Mouse (Mus musculus) urinary bladder, postnatal 10 days (tissue): Measurements from ENCODE around the gene Flywch1.

Source experiments
- DNase-seq: peaks from one replicate; pipeline ENCODE4 v3.0.0; 2022; ENCODE audit warnings: low spot score

The Flywch1 gene

DNA sequence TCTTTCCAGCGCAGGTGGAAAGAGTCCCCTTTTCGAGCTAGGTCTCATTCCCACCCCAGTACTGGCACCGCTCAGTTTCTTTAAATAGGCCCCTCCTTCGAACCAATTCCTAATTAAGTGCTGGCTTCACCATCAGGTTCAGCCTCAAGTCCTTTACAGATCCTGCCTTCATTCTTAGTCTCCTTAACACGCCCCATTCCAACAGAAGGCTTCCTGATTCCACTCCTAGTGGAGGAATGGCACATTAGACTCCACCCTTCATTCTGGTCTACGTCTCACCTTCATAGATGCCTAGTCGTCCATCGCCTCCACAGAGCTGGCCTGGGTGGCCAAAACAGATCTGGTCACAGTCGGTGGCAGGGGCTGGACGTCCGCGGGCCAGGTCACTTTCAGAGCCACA is 28.5 kb downstream of the Flywch1 start:
- no peak for DNase-seq

DNA sequence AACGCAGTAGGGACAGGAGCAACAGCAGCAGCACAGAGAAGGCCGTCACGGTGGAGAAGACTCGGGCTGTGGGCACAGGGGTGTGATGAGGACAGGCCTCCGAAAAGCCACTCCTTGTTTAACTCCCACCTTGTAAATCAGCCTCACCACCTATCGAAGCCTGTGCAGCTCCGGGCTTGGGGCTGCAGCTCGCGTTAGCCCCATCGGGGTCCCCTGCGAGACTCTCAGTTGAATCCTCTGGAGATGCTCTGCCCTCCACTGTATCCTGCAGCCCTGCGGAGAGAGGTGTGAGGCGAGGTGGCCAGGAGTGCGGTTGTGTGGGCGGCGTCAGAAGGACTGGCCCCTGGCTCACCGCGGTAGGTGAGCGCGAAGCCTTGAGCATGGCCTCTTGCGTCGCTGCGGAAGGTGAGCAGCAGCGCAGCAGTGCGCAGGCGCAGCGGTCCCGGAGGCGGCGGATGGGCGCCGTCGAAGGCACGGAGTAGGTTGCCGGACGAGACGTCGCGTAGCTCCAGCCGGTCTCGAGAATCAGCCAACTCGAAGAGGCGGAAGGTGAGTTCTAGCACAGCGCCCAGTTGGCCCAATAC is 29.1 kb downstream of the Flywch1 start:
- DNase-seq = no peak

DNA sequence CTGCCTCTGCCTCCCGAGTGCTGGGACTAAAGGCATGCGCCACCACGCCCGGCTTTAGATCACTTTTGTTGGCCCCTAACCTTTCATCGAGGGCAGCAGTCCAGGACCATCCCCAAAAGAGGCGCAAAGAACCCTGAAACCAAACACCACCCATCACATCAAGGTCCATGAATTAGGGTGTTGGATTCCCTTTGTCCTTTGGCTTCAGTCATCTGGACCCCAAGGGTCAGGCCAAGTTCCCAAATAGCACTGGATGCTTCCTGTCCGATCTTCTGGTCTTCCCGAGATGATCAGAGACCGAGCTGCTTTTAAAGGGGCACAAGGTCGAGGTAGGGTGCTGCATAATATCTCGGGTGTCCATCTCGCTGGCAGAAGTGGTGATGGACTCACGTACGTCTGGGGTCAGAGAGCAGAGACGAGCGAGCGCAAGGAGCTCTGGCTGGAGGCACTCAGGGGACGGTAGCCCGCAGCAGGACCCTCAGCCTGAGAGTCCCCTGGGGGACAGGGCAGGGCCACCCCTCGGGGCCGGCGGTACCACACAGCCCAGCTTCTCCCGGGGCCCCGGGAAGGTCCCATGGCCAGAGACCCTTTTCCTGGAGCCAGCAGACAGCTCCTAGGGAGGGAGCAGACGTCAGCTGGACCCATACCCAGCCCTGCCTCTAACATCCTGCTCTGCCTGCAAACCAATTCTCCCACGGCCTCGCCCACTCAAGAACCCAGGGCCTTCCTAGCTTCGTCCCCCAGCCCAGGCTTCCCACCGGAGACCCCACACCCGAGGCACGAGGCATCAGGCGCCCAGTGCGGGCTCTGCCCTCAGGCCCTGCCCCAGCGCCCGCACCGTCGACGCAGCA is 29.8 kb downstream of the Flywch1 start:
- no peak for DNase-seq

DNA sequence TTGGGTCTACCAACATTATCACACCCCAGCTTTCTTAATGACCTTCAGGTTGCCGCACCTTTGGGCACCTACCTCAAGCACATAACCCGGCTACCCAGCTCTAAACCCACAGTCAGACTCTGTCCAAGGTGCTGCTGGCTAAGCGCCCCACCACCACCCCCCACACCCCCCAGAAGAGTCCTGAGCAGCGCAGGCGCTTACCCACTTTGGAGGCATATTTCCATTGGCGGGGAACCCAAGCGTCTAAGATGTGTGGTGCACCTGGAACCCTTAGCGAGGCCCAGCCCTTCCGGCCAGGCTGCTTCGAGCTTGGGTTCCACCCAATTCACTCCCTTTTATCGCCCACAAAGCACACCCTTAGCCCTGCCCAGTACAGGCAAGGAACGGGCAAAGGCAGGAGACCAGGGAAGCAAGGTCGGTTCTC is 30.8 kb downstream of the Flywch1 start, which contains the start of gene Paqr4:
Paqr4 (minus strand) TSS at position 270 of the 424 bp plus-strand sequence.
- no peak for DNase-seq

DNA sequence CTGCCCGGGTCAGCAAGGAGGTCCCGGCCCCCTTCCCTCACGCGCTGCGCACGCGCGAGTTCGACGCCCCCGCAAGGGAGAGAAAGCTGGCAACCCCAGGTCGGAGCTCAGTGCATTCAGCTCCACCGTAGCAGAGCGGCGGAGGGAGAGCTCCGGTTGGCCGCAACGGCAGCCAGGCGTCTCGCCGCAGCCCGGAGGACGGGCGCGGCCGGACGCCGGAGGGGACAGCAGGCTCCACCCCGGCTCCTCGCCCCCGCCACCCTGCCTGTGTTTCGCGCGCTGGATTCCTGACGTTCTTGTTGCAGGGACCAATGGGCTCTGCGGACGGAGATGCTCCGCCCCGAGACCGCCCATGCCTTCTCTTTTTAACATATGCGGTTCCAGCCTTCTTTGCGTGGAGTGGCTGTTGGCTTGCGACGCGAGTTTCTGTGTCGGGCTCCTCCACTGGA is 31.2 kb downstream of the Flywch1 start:
- no peak for DNase-seq

DNA sequence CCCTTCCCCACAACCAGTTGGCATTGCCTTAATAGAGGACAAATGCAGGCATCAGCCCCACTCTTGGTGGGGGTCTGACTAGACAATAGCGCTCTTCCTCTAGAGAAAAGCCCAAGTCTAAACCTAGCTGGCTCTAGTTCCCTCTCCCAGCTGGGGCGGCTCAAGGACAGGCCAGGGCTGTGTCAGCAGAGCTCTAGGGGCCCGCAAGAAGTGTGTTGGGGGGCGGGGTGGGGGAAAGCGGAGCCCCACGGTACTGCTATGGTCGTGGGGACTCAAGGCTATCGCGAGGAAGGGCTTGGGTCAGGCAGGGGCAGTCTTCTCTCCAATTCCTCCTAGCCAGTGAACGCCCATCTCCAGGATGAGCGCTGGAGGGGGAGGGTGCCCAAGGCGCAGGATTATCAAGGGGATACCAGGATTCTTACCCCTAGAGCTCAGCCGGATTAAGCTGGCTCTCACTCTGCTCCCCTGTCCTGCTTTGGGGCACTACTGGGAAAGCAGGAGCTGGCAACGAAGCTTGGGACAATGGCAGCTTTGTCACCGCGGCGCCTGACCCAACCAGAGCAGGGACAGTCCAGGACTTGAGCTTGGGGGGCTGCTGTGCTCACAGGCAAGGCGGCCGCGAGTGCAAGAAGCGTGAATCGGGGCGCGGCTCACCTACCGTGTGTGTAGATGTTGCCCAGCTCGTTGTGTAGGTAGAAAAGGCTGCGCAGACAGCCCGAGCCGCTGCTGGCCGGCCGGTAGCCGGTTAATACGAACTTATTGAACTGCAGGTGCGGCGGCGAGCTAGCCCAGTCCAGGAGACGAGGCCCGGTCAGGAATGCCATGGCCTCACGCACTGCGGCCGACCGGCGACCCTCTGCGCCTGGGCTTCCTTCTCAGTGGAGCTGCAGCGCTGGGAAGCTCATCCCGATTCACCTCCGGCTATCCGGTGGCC is 31.9 kb downstream of the Flywch1 start:
- no peak for DNase-seq

DNA sequence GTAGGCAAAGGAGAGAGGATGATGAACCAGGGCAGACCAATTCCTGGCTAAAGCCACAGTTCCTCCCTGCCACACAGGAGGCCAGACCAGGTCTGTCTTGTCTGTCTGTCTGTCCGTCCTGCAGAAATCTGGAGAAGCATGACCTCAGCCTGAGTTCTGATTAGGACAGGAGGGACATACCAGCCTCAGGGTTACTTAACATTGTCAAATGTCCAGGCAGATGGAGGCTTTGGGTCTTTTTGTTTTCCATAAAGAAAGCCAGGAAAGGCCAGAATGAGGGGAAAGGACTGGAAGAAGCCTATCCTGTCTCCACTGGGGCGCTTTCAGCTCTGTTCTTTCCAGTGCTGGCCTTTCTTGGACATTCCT is 32.6 kb downstream of the Flywch1 start:
- DNase-seq = no peak

DNA sequence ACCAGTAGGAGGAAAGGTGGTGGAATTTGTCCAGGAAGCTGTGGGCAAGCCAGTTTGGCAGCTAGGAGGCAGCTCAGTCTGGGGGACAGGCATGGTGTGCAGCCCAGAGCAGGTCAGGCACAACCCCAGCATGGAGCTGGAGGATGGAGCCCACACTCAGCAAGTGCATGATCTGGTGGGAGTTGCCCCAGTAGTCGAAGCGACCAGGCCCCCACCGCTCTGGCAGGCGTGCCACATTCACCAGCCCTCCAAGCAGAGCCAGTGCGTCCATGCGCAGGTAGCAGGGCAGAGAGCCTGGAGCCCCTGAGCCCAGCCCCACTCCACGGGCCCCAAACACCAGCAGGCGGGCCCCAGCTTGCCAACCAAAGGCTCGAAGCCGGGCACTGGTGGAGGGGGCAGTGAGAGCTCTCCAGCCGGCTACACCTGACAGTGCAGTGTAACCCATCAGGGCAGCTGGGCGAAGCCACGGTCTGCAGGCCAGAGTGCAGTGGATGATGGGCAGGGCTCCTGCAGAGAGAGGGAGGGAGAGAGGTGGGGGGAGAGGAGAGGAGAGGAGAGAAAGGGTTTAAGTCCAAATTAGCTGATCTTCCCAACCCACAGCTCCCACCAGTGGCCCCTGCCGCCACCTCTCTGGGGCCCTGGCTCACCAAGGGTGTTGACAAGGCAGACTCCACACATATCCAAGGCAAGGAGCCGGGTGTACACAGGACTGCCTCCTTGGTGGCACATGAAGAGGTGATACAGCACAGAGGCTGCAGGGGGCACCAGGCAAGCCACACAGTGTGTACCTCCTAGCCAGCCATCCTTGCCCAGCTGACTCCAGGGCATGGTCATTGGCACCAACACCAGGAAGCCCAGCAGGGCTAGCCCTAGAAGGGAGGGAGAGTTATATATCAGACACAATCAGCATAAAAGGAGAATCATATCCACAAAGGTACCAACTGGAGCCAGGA is 33.6 kb downstream of the Flywch1 start:
- DNase-seq = no peak

DNA sequence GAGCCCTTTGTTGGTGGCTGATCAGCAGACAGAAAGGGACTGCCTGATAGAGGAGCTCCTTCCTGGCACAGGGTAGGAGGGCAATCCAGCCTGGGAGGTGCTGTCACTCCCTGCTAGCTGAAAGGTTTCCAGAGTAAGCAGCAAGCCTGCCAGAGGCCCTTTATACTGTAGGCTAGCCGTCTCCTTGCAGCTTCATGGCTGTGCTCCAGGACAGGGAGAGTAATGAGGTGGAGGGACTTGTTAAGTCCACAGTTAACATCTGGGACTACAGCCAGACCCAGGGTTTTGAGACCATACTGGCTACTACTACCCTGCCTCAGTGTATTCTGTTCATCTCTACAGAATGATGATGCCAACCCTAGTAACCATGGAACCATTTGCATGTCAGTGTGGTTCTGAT is 37.1 kb downstream of the Flywch1 start:
- DNase-seq = no peak

DNA sequence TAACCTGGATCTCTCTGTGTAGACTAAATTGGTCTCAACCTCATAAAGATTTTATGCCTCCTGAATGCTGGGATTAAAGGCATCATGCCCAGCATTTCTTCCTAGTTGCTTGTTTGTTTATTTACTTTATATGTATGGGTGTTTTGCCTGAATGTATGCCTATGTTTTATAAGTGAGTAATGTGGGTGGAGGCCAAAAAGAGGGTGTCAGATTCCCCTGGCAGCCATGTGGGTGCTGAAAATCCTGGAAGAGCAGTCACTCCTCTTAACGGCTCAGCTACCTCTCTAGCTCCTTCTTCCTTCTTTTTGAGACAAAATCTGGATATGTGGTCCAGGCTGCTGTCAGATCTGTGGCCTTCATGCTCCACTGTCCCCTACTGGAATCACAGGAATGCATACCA is 41.0 kb downstream of the Flywch1 start:
- no peak for DNase-seq

DNA sequence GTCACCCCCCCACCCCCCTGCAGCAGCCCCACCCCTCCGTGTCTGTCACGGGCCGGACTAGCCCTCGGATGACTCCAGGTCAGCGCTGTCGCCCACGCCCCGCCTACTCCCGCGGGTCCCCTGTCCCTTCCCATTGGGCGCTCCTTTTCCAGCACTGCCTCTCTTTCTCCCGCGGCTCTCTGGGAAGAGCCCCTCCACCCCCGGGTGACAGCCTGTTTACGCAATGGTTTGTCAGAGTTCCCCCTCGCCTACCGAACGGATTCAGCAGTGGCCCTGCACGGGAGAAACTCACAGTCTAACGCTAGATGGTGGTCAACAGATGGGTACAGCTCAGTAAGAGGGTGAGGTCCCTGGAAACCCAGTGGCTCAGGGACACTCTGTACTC is 44.7 kb downstream of the Flywch1 start:
- no peak for DNase-seq

DNA sequence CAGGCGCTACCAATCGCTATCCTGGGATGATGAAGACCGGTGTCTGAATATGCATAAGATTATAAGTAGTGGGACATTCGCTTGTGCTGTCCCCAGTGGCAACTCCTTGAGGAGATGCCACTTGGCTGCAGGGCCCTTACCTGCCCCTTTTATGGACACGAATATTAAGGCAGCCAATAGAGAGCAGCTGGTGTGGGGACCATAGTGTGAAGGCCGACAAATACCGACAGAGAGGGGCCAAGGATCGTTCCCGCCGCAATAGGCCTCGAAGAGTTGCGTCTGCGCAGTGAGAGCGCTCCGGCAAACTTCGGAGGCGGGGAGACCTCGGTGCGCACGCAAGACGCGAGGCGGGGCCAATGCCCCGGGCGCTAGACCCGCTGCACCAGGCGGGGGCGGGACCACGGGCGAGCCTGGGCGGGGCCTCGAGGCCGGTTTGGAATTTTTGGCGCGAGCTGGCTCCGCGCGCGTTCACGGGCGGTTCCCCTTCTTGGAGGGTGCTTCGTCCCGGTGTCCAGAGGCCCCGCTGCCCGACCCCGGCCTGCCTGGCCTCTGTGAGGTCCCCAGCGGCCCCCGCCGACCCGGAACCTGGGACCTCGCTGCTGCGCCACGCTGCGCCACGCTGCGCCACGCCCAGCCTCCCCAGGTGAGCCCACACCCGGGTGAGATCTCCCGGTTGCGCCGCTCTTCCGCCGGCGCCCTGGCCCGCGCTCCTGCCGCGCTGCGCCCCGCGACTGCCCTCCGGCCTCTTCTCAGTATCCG is 45.2 kb downstream of the Flywch1 start, which contains the start of gene Pkmyt1:
Pkmyt1 (plus strand) TSS at position 338 of the 759 bp plus-strand sequence.
- peak; percentile 84 for DNase-seq

DNA sequence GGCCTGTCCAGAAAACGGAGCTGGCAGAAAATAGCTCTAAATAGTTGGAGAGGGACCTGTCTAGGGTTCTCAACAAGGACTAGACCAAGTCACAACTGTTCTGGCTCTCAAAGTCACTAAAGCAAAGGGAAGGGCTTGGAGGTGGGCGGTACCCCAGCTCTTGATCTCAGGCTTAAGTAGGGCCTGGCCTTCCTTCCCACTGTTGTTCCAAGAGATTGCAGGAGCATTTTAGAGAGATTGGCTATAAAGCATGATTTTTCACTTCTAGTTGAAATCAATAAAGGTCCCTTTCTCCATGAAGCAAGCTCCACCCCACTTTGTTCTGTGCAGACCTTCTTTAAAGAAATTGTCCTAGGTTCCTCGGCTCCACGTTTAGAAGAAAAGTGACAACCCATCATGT is 45.9 kb downstream of the Flywch1 start:
- DNase-seq = no peak

DNA sequence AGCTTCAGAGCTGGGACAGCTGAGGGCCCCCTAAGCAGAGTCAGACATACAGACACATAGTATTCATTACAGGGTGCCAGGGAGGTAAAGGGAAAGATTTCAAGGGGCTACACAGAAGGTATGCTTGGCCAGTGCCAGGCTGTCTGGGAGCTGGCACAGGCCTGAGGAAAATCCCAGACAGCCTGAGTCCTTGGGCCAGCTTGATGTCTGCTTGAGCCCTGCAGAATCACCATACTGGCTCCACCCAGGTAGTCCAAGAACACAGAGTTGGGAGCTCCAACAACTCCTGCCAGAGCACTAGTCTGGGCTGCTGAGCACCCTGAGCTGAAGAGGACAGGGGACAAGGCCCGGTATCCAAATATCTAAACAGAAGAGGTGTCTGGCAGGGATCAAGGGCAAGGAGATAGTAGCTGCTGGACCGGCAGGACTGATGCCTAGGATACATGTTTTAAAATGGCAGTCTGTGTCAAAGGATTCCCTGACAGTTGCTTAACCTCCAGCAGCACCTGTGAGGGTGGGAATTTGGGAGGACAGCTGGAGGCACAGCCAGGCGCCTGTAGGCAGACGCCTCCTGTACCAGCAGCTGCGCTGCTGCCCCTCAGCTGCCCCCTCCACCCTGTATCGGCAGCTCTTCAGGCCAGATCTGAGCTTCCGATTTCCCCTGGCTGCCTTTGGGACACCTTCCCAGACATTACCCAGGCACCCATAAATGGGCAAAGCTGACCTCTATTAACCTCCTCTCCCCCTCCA is 48.9 kb downstream of the Flywch1 start, which contains the start of gene 1520401A03Rik:
1520401A03Rik (minus strand) TSS at position 408 of the 750 bp plus-strand sequence.
- no peak for DNase-seq

DNA sequence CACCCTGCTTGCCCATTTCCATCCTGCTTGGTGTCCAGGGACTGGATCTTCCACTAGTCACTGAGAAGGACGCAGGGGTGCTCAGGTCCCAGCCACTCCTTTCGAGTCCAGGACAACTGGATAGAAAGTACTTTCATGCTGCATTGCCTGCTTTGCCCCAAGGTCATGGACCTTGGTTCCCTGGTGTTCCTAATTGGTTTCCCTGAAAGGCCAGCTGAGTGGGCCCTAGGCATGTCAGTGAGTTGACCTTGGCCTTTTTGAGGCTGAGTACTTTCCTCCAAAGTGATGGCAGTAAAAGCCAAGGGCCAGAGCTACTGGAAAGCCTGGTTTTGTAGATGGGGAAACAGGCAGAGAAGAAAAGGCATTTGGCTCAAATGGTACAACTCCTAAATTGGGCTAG is 49.5 kb downstream of the Flywch1 start:
- DNase-seq = no peak

DNA sequence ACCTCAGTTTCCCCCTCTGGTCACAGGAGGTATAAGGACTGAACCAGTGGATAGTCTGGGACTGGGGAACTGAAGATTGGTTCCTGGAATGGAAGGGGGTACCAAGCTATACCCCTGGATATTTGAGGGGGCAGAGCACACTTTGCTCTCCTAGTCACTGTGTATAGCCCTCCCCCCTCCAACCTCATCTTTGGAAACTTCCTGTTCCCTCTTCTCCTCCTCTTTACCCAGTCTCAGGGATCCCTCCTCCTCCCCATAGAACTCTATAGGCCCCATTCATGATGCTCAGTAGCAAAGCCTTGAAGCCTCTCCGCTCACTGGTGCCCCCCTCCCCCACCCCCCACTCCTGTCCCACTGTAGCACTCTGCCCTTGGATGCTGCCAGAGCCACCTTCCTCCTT is 51.9 kb downstream of the Flywch1 start:
- no peak for DNase-seq

DNA sequence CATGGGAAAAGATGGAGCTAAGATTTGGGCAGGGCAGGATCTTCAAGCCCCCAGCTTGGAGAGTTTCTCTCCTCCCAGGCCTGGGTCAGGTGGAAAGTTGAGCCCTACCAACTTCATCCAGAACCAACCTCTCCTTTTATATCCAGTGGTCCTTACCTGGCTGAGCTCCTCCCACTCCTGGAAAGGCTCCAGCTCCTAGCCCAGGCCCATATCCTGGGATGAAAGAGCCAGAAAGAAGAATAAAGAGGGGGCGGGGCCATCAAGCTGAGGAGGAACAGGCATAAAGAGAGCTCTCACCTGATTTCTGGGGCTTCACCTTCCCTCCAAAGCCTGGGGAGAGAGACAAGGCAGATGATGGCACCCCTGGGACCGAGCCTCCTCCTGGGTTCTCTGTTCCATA is 54.4 kb downstream of the Flywch1 start:
- DNase-seq = no peak

DNA sequence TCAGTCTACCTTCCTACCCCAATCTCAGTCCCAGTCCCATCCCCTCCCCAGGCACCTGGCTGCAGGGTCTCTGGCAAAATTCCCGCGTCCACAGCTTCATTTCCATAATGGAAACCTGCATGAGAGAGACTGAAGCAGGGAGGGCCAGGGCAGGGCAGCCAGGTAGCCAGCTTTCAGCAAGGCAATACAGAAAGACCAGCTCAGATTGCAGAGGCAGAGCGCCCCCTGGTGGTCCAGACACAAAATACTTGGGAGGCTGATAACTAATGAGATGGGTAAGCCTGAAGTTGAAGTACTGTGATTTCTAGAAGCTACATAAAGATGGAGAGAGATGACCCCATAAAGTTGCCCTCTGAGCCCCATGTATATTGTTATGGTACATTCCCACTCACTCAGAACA is 65.2 kb downstream of the Flywch1 start:
- no peak for DNase-seq

DNA sequence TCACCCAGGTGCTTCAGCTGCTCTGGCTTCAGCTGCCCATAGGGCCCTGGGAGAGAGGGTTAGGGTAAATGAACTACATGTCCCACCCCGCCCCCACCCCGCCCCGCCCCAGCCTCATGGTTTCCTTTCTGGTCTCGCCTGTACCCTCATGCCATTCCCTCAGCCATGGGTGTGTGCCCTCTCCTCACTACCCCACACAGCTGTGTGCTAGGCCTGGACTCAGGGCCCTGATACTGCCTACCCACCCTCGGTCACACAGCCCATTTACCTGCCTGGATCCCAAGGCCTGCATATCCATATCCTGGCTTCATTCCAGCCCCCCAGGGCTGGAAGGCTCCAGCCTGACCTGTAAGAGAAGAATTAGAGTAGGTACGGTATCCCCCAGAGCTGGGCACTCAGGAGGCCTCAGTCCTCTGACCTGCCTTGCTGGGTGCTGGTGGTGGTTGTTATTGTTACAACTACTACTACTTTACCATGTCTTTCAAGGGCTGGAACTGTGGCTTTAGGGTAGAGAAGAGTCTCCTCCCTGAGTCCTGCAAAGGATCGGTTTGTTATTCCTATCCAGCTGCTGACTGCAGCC is 65.8 kb downstream of the Flywch1 start:
- no peak for DNase-seq
